Mouse (Mus musculus) urinary bladder, postnatal 36 days (tissue): ENCODE measurements around the gene Add2.

Experiments used
- DNase-seq, 2 experiments: peaks; one replicate each; pipeline ENCODE4 v3.0.0; 2022; ENCODE audit warnings: low spot score in 2 of 2, mixed read lengths in 1 of 2

The Add2 gene

DNA sequence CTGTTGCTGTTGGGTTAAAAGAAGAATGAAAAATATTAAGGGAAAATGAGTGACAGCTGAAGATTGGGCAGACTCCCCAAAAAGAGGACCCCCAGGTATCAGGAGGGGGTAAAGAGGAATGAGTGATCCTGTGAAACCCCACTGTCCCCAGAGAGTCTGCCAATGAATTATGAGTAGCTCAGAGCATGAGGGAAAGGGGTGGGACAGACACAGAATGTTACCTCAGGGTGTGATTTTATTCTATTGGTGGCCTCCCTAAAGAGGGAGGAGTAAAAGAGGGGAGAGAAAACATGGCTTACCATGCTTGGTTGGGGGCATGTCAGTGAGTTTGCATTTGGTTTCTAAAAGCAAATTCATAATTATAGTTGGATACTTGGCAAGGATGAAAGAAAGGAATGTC is 50.8 kb downstream of the Add2 start:
- DNase-seq: no peak

DNA sequence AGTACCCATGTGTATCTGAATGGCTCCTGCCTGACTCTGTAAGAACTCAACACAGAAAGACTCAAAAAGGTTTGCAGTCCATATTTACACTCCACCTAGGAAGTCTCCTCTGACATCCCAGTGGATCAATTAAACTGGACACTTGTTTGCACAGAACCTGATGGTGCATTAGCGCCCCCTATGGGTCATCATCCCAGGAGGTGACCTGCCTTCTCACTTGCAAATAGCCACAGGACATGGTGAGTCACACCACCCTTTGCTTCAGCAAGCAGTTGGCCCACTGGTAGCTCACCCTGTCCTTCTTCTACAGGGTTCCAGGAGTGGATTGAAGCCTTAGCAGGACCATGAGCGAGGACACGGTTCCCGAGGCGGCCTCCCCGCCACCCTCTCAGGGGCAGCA is 57.0 kb downstream of the Add2 start:
- DNase-seq: peak; percentile 55 to 62

DNA sequence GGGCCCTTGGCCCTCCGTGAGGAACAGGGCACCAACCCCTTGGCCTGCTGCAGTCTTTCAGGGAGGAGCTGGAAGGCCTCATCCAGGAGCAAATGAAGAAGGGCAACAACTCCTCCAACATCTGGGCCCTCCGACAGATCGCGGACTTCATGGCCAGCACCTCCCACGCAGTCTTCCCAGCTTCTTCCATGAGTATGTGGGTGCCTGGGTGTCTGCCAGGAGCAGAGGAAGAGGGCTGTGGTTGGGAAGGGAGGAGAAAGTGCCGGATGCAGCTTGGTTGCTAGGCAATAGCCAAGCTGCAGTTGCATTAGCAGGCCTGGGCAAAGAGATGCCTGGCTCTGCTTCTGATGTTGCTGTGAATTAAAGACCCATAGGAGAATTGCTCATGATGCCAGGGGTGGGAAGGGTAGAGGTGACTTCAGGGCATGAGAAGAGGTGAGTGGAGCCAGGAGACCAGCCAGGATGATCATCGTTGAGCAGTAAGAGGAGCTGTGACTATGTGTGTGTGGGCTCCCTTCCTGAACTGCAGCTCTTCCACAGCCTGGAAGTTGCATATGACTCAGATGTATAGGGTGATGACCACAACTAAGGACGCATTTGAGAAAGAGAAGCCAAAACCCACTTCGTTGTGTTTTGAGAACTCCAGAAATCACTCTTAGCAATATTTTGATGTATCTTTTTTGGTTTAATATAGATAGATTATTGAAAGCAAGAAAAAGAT is 58.5 kb downstream of the Add2 start:
- peak in 1 of 2 experiments; percentile 28 for DNase-seq

DNA sequence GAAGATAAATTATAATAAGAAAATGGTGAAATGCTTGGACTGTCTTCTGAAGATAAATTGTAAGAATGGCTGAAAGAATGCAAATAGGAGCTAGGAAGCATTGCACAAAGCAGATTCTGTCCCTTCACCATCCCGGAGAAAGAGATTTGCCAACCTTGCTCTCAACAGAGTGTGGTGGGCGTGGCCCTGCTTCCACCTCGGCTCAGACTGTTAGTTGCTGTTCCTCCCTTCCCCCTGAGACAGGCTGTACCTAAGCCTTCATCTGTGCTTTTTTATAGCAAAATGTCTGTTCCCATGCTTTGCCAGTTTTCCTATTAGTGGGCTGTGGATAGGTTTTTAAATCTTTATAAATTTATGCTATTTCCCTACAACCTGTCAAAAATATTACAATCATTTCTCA is 59.3 kb downstream of the Add2 start:
- no peak for DNase-seq

DNA sequence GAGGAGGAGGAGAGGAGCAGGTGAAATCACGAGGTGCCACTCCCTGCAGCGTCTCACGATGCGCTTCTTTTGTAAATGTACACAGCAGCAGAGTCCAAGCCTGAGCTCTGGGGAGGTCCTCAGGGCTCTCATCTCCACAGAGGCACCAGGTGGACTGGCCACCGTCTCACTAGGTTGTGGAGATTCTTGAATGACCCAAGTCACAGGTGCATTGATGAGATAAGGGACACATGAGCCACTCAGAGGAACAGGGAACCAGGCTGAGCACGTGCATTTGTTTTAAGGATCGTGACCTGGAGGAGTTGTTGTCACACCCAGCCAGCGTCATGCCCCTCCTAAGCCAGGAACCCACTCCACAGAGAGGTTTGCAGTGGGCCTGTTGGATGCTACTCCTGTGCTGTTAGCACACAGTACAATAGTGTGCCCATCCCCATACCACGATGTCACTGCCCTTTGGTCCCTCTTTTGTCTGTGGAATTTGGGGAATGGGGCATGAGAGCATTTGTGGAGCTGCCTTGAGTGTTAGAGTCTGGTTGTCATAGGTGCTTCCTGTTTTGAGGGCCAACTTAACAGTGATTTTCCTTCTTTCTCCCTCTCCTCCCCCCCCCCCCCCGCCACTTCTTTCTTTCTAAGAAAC is 65.8 kb downstream of the Add2 start:
- no peak for DNase-seq

DNA sequence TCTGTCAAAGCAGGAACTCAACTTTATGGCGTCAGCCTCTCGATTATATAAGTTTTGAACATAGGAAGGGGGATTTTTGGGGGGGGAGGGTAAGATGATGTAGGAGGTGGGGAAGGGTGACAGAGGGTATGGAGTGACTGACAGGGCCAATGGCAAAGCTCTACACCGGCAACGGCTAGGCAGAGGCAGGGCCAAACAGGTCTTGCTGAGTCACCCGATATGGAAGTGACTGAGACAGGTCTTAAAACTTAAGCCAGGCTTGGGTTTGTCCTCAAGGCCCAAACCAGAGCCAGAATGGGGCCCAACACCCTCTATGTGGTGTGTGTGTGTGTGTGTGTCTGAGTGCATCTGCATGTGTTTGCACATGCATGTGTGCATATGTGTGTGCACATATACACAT is 67.0 kb downstream of the Add2 start:
- no peak for DNase-seq

DNA sequence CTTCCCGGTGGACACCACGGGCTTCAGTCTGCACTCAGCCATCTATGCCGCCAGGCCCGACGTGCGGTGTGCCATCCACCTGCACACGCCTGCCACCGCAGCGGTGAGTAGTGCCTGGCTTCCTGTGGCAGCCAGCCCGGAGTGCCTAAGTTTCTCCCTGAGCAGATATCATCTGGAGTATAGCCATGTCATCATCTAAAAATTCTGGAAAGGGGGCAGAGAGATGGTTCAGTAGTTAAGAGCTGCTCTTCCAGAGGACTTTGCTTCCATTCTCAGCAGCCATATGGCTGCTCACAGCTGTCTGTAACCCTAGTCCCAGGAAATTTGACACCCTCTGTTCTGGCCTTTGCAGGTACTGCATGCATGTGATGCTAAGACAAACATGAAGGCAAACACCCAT is 68.3 kb downstream of the Add2 start:
- DNase-seq: no peak

DNA sequence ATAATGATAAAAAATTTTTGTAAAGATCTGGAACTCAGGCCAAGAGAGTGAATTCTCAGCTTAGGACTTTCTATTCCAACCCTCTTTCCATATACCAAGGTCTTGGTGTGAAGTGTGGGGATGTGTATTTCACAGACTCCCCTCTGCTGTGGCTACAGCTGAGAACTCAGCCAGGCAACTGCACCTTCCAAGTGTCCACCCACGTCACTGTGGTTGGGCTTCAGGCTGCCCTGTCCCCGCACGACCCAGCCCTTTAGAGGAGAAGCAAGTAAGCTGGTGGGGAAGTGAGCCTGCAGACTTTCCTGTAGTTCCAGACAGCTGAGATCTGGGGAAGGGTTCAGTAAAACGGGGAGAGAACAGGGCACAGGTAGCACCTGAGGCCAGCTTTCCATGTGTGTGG is 68.7 kb downstream of the Add2 start:
- no peak for DNase-seq

DNA sequence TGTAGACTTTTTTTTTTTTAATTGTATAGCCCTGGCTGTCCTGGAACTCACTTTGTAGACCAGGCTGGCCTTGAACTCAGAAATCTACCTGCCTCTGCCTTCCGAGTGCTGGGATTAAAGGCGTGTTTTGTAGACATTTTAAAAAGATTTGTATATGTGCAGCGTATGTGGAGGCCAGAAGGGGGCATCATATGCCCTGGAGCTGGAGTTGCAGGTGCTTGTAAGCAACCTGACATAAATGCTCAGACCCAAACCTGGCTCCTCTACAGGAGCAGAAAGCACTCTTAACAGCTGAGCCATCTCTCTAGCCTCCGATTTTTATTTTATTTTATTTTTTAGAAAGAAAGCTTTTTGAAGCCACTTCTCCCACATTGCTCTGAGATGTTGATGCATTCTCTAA is 70.5 kb downstream of the Add2 start:
- no peak for DNase-seq

DNA sequence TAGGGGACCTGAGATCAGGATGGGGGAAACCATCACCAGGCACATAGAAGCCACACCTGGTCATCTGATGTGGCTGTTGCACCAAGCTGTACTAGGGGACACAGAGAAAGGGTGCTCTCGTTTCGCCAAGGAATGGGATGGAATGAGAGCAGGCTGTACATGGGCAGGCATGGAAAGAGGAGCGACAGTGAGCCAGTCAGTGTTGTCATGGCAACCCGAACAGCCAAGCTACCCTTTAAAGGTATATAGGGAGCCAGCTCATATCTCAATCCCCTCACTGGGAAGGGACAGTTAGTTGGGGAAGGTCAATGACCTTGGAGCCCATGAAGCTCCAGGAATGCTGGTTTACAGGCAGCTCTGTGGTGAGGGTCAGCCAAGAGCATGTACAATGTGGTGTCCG is 73.0 kb downstream of the Add2 start:
- no peak for DNase-seq

DNA sequence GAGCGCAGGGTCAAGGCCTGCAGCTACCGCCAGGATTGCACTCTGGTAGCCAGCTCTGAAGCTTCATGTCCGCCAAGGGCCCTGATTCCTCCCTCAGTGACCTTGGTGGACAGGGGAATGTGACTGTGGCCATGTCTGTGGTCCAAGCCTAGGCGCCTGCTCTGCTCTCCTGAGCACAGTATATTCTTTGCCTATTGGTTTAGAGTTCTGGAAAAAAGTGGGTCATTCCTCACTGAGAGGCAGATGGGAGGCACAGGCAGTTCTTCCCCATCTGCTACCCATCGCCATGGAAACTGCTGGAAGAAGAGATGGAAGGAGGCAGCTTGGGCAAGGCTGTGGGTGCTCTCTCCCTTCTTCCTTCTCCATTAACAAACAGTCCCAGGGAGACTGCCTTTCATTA is 74.4 kb downstream of the Add2 start:
- no peak for DNase-seq

DNA sequence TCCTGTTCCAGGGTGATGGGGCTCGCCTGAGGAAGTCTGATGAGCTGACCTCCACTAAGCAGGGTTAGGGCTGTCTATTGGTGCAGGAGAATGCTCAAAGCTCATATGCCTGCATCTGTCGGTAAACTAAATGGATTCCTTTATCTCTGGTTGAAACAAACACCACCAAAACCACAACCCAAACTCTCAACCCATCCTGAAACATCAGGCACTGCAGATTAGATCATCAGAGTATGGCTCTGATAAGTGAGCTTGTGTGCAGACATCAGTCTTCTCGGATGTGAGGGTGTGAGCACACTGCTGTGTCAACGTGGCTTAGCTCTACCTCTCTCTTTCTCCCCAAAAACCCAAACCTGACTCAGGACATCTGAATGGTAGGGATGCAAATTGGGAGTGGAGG is 75.1 kb downstream of the Add2 start:
- no peak for DNase-seq

DNA sequence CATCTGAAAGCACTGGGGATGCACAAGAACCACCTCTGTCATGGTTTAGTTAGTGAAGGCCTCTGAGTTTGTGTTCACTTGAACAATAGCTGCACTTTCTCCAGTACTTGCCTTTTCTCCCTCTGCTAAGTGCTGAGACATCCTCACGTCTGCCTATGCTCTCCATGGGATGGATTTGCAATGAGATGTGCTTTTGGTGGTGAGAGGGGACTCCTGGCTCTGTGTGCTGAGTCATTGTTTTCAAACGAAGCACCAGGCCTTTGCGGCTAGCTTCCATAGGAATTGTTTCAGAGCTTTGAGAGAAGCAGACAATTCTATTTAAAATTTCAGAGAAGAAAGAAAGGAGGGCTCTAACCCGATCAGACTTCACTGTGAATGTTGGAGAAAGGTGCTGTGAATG is 76.2 kb downstream of the Add2 start:
- DNase-seq: no peak

DNA sequence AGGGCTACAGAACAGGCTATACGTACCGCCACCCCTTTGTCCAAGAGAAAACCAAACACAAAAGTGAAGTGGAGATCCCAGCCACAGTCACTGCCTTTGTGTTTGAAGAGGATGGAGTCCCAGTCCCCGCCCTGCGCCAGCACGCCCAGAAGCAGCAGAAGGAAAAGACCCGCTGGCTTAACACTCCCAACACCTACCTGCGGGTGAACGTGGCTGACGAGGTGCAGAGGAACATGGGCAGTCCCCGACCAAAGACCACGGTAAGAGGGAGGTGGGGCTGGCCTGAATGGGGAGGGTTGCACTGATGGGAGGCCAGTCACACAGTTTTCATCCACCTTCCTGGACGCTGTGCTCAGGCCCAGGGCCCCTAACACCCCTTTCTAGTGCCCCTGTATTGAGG is 77.6 kb downstream of the Add2 start:
- DNase-seq: no peak

DNA sequence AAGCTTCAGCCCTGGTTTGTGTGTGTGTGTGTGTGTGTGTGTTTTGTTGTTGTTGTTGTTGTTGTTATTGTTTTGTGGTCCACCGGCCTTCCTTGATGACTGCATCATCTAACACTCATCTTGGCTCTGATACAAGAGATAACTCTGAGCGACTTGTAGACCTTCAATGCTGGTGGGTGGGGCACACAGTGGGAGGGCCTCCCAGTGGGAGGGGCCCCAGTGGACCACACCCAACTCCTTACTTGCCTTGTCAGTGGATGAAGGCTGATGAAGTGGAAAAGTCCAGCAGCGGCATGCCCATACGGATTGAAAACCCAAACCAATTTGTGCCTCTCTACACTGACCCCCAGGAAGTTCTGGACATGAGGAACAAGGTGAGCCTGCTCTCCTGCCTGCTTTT is 78.6 kb downstream of the Add2 start:
- no peak for DNase-seq

DNA sequence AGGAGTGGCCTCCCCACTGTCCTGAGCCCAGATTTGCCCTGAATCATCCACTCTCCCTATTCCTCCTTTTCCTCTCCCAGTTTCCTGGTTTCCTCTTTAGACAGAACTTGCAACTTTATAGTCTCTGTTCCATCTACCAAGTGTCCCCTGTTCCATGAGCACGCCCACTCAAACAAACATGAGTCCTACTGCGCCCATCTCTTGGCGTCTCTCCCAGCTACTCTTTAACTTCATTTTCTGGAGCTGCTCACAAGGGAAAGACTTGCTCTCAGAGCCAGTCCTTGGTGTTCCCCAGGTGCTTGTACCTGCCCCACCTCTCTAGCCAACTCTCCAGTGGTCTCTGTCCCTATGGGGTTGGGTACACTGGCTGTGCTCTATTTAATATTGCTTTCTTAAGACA is 87.4 kb downstream of the Add2 start:
- DNase-seq: no peak

DNA sequence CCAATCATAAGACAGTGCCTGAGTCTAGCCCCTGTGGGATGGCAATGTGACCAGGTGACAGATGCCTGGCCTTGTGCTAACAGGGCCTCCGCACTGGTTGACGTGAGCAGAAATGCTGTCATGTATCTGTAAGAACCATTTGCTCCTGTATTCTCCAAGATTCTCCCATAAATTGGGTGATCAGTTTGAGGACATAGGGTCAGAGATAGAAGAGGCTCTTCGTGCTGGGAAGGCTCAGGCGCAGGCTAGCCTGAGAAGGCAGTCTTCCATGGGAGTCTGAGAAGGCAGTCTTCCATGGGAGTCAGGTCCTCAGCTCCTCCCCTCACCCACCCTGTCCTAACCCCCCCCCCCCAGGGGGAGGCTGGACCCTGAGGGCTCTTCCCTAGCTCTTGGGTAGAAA is 94.6 kb downstream of the Add2 start:
- no peak for DNase-seq

DNA sequence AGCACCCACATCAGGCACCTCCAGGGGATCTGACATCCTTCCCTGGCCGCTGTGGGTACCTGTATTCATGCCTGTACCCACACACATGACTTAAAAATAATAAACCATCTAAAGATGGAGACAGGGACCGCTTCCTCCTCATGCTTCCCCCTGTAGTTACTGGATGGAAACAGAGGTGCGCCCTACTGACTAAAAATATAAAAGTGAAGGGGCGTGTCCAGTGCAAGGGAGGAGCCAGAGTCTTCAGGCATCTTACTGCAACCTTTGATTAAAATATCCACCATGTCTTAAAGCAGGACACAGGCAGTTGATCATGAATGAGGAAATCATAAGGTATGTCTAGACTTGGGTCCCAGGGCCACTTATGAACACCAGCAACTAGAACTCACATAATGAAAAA is 97.3 kb downstream of the Add2 start:
- DNase-seq: no peak

DNA sequence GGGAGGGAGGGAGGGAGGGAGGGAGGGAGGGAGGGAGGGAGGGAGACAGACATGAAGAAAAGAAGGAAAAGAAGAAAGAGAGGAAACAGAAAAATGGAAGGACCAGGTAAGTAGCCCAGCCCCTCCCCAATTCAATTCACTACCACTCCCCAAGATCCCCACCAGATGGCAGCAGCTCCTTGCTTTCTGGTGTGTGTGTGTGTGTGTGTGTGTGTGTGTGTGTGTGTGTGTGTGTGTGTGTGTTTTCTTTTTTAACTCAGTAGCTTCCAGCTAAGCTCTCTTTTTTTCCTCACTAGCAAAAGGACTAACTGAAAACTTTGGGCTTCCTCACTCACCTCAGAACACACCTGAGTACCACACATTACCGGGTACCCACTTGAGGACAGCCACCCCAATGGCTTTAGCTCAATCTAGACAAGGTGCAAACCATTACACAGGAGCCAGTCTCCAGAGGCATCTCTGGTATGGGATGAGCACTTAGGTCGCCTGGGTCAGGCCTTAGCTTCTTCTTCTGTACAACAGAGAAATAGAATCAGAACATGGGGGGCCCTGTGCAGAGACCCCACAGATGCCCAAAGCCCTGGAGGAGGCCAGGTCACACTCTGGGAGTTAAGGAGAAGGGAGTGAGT is 98.6 kb downstream of the Add2 start:
- DNase-seq: peak in 1 of 2 experiments; percentile 52

DNA sequence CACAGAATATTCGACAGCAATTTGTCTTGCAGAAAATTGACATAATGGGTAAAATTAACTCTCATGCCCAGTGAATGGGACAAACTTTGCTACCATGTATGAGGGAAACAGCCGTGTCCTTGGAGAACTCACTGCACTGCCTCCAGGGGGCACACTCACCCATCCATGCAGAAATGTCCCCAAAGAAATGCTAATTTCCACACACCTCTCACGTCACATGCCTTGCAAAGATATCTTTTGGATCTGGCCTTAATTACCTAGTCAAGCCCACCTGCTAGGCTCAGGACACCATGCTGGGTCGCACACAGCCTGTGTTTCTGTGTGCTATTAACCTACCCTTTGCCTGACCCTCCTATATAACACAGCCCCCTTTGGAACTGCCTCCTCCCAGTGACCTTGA is 100.0 kb downstream of the Add2 start:
- no peak for DNase-seq

DNA sequence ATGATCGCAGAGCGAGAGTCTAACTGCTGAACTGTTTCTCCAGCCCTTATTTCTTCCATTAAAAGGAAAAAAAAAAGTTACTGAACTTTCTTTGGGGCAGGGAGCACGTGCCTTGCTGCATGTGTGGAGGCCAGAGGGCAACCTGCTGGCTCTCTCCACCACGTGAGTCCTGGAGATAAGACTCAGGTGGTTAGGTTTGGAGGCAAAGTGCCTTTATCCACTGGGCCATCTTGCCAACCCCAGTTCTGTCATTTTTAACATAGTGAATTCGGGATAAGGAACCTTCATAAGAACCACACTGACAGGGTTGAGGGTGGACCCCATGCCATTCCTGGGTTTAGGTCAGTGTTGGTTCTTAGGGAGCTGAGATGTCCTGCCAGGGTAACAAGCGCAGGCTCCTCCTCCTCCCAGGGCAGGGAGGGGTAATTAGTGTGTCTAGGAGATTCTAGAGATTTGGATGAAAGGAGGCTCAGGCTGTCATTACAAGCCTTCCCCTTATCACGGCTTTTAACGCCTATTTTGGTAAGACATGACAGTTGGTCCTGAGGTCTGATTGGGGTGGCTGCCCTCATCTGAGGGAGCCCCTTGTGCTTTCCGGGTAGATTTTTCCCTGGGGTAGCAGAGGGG is 101.5 kb downstream of the Add2 start:
- peak; percentile 38 to 51 for DNase-seq

DNA sequence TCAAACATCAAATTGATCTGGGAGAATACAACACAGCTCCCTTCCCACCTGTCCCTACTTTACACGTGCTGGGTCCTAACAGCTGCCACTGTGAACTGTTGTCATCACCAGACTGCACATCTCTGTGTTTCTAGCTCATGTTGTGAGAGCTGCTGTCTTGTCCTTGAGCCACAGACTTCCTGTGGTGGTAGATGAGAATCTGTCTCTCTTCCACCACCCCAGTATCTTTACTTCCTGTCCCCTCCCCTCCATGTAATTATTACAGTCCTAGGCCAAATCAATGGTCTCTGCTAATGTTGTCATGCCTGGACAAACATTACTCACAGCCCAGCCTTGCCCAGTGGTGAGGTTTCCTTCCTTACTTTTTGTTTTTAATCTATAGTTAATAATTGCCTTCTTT is 105.4 kb downstream of the Add2 start:
- no peak for DNase-seq

DNA sequence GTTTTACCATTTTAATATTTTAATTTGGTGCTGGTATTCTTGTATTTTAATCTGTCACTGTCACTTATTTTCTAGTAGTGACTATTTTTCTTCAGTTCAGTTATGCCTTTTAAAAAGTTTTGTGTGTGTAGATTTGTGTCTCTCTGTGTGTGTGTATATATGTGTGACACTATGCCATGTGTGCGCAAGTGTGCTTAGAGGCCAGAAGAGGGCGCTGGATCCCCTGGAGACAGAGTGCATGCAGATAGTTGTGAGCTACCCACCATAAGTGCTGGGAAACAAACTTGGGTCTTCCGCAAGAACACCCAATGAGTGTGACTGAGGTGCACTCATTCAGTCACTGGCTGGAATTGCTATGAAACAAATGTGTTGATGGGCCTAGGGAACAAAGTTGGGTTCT is 107.7 kb downstream of the Add2 start:
- DNase-seq: no peak
